Mouse (Mus musculus) cortical plate, adult 2 months (tissue): ENCODE data around the gene Fancc. TPM values are rescaled to one million over a fixed set of nuclear protein-coding genes. Genes with fewer than 3 reads are reported as not detected.

ENCODE experiments used
- H3K27ac ChIP-seq: fragments of 200-500 bp; 2 replicates; pipeline ENCODE4 v1.5.1; 2012; ENCODE audit warnings: low read length, control low read depth, inconsistent platforms; ENCODE audit not compliant: insufficient read depth
- H3K4me1 ChIP-seq: fragments of 200-500 bp; 2 replicates; pipeline ENCODE4 v1.6.1; 2011; ENCODE audit warnings: low read length; ENCODE audit not compliant: control insufficient read depth, insufficient read depth
- H3K4me3 ChIP-seq: fragments of 200-500 bp; 2 replicates; pipeline ENCODE4 v1.5.1; 2011; ENCODE audit warnings: mild to moderate bottlenecking, low read length, control low read depth; ENCODE audit not compliant: insufficient read depth
- CTCF ChIP-seq: fragments of 200-500 bp; IDR thresholded peaks from 2 replicates; pipeline ENCODE4 v1.5.1; 2011; ENCODE audit warnings: mild to moderate bottlenecking, control low read depth, low read length; ENCODE audit not compliant: insufficient read depth; ENCODE audit errors: extremely low read depth
- POLR2A ChIP-seq: fragments of 200-500 bp; IDR thresholded peaks from 2 replicates; pipeline ENCODE4 v1.6.1; 2011; ENCODE audit warnings: mild to moderate bottlenecking, low read length, control low read depth; ENCODE audit not compliant: insufficient read depth; ENCODE audit errors: extremely low read depth
- polyA plus RNA-seq: library from polyadenylated mRNA; depleted of rRNA; stranded (reverse); fragments of >200 nt; gene quantifications from 2 replicates; pipeline ENCODE4 v1.2.3, GENCODE M21; 2012

The Fancc gene
- polyA plus RNA-seq, 1 experiment, result 12.3 TPM

GRCm38 (mm10) chr13:63530857-63531256, 33.8 kb upstream of the Fancc start:
- no peak overlapping the region for H3K4me3 ChIP-seq
- no peak for TF ChIP-seq POLR2A
- no peak overlapping the region for H3K27ac ChIP-seq
- no peaks in the 10 kb centered on the region for H3K4me1 ChIP-seq

GRCm38 (mm10) chr13:63530371-63530764, 33.3 kb upstream of the Fancc start:
- Histone ChIP-seq H3K27ac (no peak overlapping the region), H3K4me1 (no peaks in the 10 kb centered on the region), H3K4me3 (no peak overlapping the region)
- TF ChIP-seq POLR2A, result no peak
- TF ChIP-seq CTCF, result no peak

- Histone ChIP-seq H3K4me3 (no peak overlapping the region), H3K4me1 (no peaks in the 10 kb centered on the region), H3K27ac (no peak overlapping the region)
- TF ChIP-seq CTCF, result no peak
- TF ChIP-seq POLR2A, result no peak
Measured at GRCm38 (mm10) chr13:63529602-63530370, 32.7 kb upstream of the Fancc start.

- H3K4me1 ChIP-seq, result no peaks in the 10 kb centered on the region
- TF ChIP-seq CTCF, result no peak
- TF ChIP-seq POLR2A, result no peak
- no peak overlapping the region for H3K4me3 ChIP-seq
- H3K27ac ChIP-seq, result no peak overlapping the region
Measured at GRCm38 (mm10) chr13:63528852-63529251, 31.8 kb upstream of the Fancc start.

GRCm38 (mm10) chr13:63528164-63528675, 31.1 kb upstream of the Fancc start:
- TF ChIP-seq POLR2A (no peak), CTCF (no peak)
- Histone ChIP-seq H3K4me3 (no peak overlapping the region), H3K27ac (no peak overlapping the region), H3K4me1 (no peaks in the 10 kb centered on the region)

- H3K27ac ChIP-seq, result no peak overlapping the region
- H3K4me1 ChIP-seq, result no peaks in the 10 kb centered on the region
- TF ChIP-seq CTCF, result no peak
- no peak for TF ChIP-seq POLR2A
- no peak overlapping the region for H3K4me3 ChIP-seq
Measured at GRCm38 (mm10) chr13:63525571-63526197, 28.6 kb upstream of the Fancc start.

- H3K27ac ChIP-seq, result no peak overlapping the region
- H3K4me1 ChIP-seq, result no peaks in the 10 kb centered on the region
- no peak overlapping the region for H3K4me3 ChIP-seq
- TF ChIP-seq POLR2A, result no peak
- TF ChIP-seq CTCF, result no peak
Measured at GRCm38 (mm10) chr13:63524608-63525570, 27.8 kb upstream of the Fancc start.

GRCm38 (mm10) chr13:63524061-63524460, 27.0 kb upstream of the Fancc start:
- Histone ChIP-seq H3K4me1 (no peaks in the 10 kb centered on the region), H3K27ac (no peak overlapping the region), H3K4me3 (no peak overlapping the region)
- no peak for TF ChIP-seq CTCF
- no peak for TF ChIP-seq POLR2A

- H3K27ac ChIP-seq, result no peak overlapping the region
- H3K4me1 ChIP-seq, result no peaks in the 10 kb centered on the region
- TF ChIP-seq CTCF (no peak), POLR2A (no peak)
- H3K4me3 ChIP-seq, result no peak overlapping the region
Measured at GRCm38 (mm10) chr13:63522832-63523231, 25.8 kb upstream of the Fancc start.

GRCm38 (mm10) chr13:63520110-63520509, 23.0 kb upstream of the Fancc start:
- no peak overlapping the region for H3K4me3 ChIP-seq
- no peaks in the 10 kb centered on the region for H3K4me1 ChIP-seq
- TF ChIP-seq POLR2A (no peak), CTCF (no peak)
- H3K27ac ChIP-seq, result no peak overlapping the region
